Mouse (Mus musculus): ENCODE results near the gene Rab11fip5. TPM values are rescaled to one million over a fixed set of nuclear protein-coding genes. Genes with fewer than 3 reads are reported as not detected.

The Rab11fip5 gene
- polyA plus RNA-seq, 1 experiment from 2014 or later, result 21.1 TPM

DNA sequence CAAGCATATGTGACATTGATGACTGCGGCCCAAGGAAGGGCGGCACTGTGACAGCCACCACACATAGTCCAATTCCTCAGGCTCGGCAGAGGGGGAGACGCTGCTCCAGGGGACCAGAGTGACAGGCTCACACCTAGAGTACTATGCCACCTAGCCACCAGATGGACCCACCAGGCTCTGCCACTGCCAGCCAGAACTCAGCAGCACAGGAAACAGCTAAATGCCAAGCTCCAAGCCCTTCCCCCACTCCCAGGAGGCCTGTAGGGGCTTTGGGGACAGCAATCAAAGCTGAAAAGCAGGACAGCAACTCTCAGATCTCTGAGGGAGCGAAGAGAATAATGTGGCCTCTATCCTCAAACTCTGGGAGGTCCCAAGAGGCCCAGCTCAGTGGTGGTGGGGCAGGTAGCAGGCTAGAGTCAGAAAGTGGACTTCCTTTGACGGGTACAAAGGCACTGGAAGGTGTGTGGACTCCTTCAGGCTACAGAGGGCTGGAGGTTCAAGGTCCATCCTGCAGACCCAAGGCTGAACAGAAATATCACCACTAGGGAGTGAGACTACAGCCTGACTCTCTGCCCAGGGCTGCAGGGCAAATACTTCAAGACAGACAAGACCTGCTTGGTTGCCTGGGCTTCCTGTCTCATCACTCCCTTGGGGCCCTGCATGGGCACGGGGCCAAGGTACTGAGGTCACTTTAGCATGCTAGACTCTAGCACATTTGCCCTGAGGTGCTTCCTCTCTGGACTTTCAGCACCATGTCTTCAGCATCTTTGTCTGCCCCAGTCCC lies 78.9 kb downstream of the Rab11fip5 start:
- H3K9me3 ChIP-seq (replicated peaks; ENCODE audit: control insufficient read depth, low read length, poor library complexity, severe bottlenecking), result no peaks in the 10 kb centered on the region
- no peak overlapping the region for H3K4me3 ChIP-seq (ENCODE audit: low read depth, low read length)
- peaks cover 8% of the 10 kb centered on the region; the same call in 1 of the 2 replicates for H3K4me1 ChIP-seq (ENCODE audit: control insufficient read depth, insufficient read depth, low read length)
- no peak overlapping the region for H3K27ac ChIP-seq (ENCODE audit: low read length)
- H3K4me2 ChIP-seq (ENCODE audit: low read length), result no peak overlapping the region
- no peak for ATAC-seq
- WGBS, result 65% methylated on average over 7 of the region's 7 CpGs
- H3K9ac ChIP-seq (ENCODE audit: low read depth, low read length), result no peak overlapping the region
- H3K36me3 ChIP-seq (ENCODE audit: control insufficient read depth, insufficient read depth, low read length), result no peaks in the 10 kb centered on the region
- H3K27me3 ChIP-seq (ENCODE audit: control insufficient read depth, insufficient read depth, low read depth, low read length), result no peaks in the 10 kb centered on the region

DNA sequence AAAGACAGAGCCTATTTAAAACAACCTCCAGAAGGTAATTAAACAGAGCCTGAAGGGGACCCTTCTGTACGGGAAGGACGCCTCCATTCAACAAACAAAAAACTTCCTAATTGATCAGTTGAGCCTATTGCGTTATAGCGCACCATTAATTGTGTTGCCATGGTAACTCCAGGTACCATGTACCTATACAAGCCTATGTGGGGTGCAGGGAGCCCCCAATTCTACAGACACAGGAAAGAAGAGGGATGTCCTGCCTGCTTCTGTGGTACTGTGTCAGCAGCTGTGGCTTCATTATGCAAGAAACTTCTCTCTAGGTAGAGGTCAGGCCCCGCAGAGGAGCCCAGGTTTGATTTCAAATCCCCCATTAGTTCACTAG lies 80.4 kb downstream of the Rab11fip5 start:
- Histone ChIP-seq H3K36me3 (ENCODE audit: control insufficient read depth, insufficient read depth, low read length) (no peaks in the 10 kb centered on the region), H3K4me1 (ENCODE audit: control insufficient read depth, insufficient read depth, low read length) (peaks cover 8% of the 10 kb centered on the region; the same call in 1 of the 2 replicates), H3K27ac (ENCODE audit: low read length) (no peak overlapping the region), H3K4me3 (ENCODE audit: low read depth, low read length) (no peak overlapping the region), H3K27me3 (ENCODE audit: control insufficient read depth, insufficient read depth, low read depth, low read length) (no peaks in the 10 kb centered on the region), H3K9me3 (replicated peaks; ENCODE audit: control insufficient read depth, low read length, poor library complexity, severe bottlenecking) (no peaks in the 10 kb centered on the region), H3K4me2 (ENCODE audit: low read length) (no peak overlapping the region), H3K9ac (ENCODE audit: low read depth, low read length) (no peak overlapping the region)
- ATAC-seq, result 0 out of 2 replicates have a peak, but pooled peaks have one; percentile 11
- 45% methylated on average over 5 of the region's 5 CpGs for WGBS

DNA sequence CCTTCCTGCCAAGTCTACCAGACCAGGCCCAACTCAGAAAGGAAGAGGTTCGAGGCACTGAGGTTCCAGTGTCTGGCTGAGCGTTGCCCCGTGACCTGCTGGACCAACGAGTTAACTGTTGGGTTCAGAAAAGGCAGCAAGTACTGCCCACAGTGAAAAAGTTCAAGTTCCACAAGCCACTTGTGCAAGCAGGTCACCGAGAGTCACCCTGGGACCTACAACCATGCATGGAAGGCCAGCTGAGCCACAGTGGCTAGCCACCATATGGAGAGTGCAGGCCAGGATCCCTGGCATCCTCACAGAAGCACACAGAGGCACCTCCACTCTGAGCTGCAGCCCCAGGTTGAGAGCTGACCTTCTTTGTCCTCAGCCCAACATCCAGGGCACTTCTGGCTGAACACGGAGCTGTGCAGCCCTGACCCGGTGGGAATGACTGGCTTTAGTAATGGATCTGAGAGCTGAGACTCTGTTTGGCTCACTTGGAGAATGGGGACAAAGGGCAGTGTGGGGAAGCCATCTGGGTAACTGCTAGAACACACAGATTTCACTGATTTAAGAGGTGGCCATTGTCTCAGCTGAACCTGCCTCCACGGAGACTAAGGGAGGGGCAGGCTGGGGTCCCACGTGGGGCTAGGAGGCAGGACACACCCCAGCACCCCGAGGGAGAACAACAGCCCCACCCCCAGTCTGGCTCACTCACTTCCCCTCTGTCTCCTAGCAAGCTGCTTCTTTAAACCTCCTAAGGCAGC lies 81.0 kb downstream of the Rab11fip5 start:
- peaks cover 8% of the 10 kb centered on the region; the same call in 1 of the 2 replicates for H3K4me1 ChIP-seq (ENCODE audit: control insufficient read depth, insufficient read depth, low read length)
- peak; percentile 32 for ATAC-seq
- H3K27me3 ChIP-seq (ENCODE audit: control insufficient read depth, insufficient read depth, low read depth, low read length), result no peaks in the 10 kb centered on the region
- no peaks in the 10 kb centered on the region for H3K9me3 ChIP-seq (replicated peaks; ENCODE audit: control insufficient read depth, low read length, poor library complexity, severe bottlenecking)
- no peaks in the 10 kb centered on the region for H3K36me3 ChIP-seq (ENCODE audit: control insufficient read depth, insufficient read depth, low read length)
- H3K27ac ChIP-seq (ENCODE audit: low read length), result peak overlapping the region; percentile 58
- no peak overlapping the region for H3K4me2 ChIP-seq (ENCODE audit: low read length)
- 51% methylated on average over 10 of the region's 10 CpGs for WGBS
- no peak overlapping the region for H3K9ac ChIP-seq (ENCODE audit: low read depth, low read length)
- H3K4me3 ChIP-seq (ENCODE audit: low read depth, low read length), result no peak overlapping the region

DNA sequence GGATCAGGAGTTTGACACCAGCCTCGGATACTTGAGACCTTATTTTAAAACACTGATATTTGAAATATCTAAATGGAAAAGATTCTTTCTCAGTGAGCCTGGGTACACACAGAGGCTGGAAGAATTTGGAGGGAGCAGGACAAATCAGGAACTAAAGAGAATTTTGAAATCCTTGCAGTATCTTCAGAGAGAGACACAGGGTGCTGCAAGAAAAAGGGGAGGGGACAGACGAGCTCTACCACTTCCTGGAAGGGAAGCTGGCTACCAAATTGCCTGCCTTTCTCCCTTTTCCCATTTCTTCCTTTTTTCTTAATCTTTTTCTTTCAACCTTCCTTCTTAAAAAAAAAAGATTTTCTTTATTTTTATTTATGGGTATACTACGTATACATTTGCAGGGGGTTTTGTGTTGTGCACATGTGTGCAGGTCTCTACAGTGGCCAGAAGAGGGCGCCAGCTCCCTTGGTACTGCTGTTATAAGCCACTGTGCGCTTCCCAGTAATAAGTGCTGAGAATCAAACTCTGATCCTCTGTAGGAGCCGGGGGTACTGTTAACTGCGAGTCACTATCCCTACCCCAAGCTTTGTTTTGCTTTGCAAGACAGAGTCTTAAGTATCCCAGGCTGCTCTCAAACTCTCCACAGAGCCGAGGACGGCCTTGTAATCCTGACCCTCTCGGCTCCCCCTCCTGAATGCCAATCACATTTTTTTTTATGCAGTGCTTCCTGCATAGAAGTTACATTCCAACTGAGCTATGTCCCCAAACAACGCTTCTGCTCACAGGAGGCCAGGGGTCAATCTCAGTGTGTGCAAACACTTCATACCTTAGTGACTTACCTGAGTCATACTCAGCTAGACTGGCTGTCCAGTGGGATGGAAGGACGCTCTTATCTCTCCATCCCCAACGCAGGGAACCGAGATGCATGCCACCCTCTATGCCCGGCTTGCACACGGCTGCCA lies 83.3 kb downstream of the Rab11fip5 start:
- ATAC-seq, result no peak
- Histone ChIP-seq H3K4me2 (ENCODE audit: low read length) (no peak overlapping the region), H3K4me1 (ENCODE audit: control insufficient read depth, insufficient read depth, low read length) (peaks cover 8% of the 10 kb centered on the region; the same call in 1 of the 2 replicates), H3K9ac (ENCODE audit: low read depth, low read length) (no peak overlapping the region), H3K27me3 (ENCODE audit: control insufficient read depth, insufficient read depth, low read depth, low read length) (no peaks in the 10 kb centered on the region), H3K4me3 (ENCODE audit: low read depth, low read length) (no peak overlapping the region), H3K9me3 (replicated peaks; ENCODE audit: control insufficient read depth, low read length, poor library complexity, severe bottlenecking) (no peaks in the 10 kb centered on the region), H3K27ac (ENCODE audit: low read length) (no peak overlapping the region), H3K36me3 (ENCODE audit: control insufficient read depth, insufficient read depth, low read length) (no peaks in the 10 kb centered on the region)
- 92% methylated on average over 16 of the region's 16 CpGs for WGBS

DNA sequence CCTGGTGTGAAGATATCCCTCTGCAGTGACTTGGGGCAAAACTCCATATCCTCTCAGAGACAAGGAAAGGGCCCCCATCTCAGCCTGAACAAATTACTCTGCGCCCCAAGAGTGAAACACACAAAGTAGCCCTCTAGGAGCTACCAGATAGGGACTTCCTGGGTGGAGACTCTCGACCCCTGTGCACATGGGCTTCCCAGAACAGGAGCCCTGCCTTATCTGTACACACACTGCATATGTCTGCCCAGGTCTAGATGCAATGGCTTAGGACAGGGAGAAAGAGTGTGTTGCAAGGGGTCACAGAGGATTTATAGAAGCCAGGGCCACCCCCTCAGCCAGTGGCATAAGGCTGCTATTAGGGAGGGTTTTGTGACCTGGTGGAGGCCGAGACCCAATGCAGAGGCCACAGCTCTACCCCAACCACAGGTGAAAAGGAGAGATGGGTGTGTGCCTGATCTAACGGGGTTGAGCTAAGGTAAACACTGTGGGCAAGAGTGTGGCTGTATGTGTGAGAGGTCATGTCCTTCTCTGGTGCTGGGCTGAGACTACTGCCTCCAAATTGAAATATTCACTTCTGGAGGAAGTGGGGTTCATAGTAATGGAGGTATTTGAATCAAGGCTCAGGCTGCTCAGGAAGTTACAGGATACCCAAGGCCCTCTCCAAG lies 86.1 kb downstream of the Rab11fip5 start:
- Histone ChIP-seq H3K36me3 (ENCODE audit: control insufficient read depth, insufficient read depth, low read length) (no peaks in the 10 kb centered on the region), H3K27ac (ENCODE audit: low read length) (no peak overlapping the region), H3K9me3 (replicated peaks; ENCODE audit: control insufficient read depth, low read length, poor library complexity, severe bottlenecking) (no peaks in the 10 kb centered on the region), H3K27me3 (ENCODE audit: control insufficient read depth, insufficient read depth, low read depth, low read length) (no peaks in the 10 kb centered on the region), H3K4me3 (ENCODE audit: low read depth, low read length) (no peak overlapping the region), H3K4me1 (ENCODE audit: control insufficient read depth, insufficient read depth, low read length) (peaks cover under 1% of the 10 kb centered on the region; the same call in 1 of the 2 replicates), H3K9ac (ENCODE audit: low read depth, low read length) (no peak overlapping the region), H3K4me2 (ENCODE audit: low read length) (no peak overlapping the region)
- 88% methylated on average over 4 of the region's 4 CpGs for WGBS
- no peak for ATAC-seq

DNA sequence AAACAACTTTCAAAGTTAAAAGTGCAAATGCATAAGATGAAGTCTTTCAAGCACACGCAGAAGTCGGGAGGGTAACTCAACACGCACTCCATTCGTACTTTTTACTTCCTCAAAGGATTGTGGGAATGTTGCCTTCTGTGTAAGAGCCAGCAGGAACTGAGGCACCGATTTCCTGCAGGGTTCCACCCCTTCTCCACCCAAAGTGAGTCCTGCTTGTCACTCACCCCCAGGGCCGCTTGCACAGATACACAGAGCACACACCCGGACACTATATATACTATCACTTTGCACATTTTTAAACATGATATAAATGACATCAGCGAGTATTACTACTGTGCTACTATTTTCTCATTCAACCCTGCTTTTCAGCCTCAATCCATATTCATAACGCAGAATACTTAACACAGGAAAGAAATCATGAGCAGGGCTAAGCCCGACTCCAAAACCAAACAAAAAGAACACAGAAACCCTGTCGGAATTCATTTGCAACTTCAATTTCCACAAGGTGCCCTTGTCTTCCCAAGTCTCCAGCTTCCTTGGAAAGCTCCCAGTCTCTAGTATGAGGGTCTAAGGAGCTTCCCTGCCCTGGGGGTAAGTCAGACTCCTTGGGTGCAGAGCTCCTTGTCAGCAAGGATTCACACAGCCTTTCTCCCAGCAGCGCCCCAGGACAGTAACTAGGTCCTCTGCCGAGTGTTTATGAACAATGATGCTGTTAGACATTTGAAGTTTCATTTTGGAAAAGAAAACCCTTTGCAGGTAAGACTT lies 88.0 kb downstream of the Rab11fip5 start:
- Histone ChIP-seq H3K36me3 (ENCODE audit: control insufficient read depth, insufficient read depth, low read length) (no peaks in the 10 kb centered on the region), H3K4me2 (ENCODE audit: low read length) (no peak overlapping the region), H3K9me3 (replicated peaks; ENCODE audit: control insufficient read depth, low read length, poor library complexity, severe bottlenecking) (no peaks in the 10 kb centered on the region), H3K4me1 (ENCODE audit: control insufficient read depth, insufficient read depth, low read length) (no peaks in the 10 kb centered on the region), H3K27ac (ENCODE audit: low read length) (no peak overlapping the region), H3K9ac (ENCODE audit: low read depth, low read length) (no peak overlapping the region), H3K4me3 (ENCODE audit: low read depth, low read length) (no peak overlapping the region), H3K27me3 (ENCODE audit: control insufficient read depth, insufficient read depth, low read depth, low read length) (no peaks in the 10 kb centered on the region)
- 81% methylated on average over 13 of the region's 13 CpGs for WGBS
- ATAC-seq, result no peak

Measured in midbrain, embryonic 16.5 days (tissue).